Mouse (Mus musculus) bone marrow, adult 2 months (tissue): ENCODE data around the gene Ampd1.

Experiments used
- CTCF ChIP-seq: fragments of 200-500 bp; IDR thresholded peaks from 2 replicates; pipeline ENCODE4 v1.5.1; 2011; ENCODE audit warnings: low read length, control low read depth; ENCODE audit not compliant: control insufficient read depth, insufficient read depth
- POLR2A ChIP-seq: fragments of 200-500 bp; IDR thresholded peaks from 2 replicates; pipeline ENCODE4 v1.6.1; 2011; ENCODE audit warnings: low read depth, mild to moderate bottlenecking, control low read depth, low read length, borderline replicate concordance; ENCODE audit not compliant: control insufficient read depth

- TF ChIP-seq CTCF: no peak
- TF ChIP-seq POLR2A: no peak
Observed at GRCm38 (mm10) chr3:103123636-103124035, 49.8 kb downstream of the Ampd1 start.
